Mouse (Mus musculus): Measurements from ENCODE around the gene 0610037L13Rik. TPM values are rescaled to one million over a fixed set of nuclear protein-coding genes. Genes with fewer than 3 reads are reported as not detected.

0610037L13Rik gene
- total RNA-seq (2012; rRNA removed) (54.6 and 65.0 TPM in 2 replicates), polyA plus RNA-seq (2012; ENCODE audit: insufficient read depth in 1 of 2, insufficient read length in 2 of 2, low read depth in 1 of 2, low replicate concordance in 2 of 2, missing spikeins in 1 of 2) (10 to 100 TPM in 1 of 2 experiments, not detected in 1; 35.5 TPM)

GRCm38 (mm10) chr4:107889731-107890432 lies at the start of gene 0610037L13Rik:
TSS of gene 0610037L13Rik (plus strand) at chr4:107889813.
- peaks cover 4 to 10% of the 10 kb centered on the region in 2 experiments; a peak in 3 of 4 replicates for H3K36me3 ChIP-seq (ENCODE audit: control insufficient read depth in 1 of 2, insufficient read depth in 2 of 2, low read length in 2 of 2)
- H3K27me3 ChIP-seq (ENCODE audit: control insufficient read depth in 1 of 2, insufficient read depth in 2 of 2, low read length in 2 of 2) = no peaks in the 10 kb centered on the region

GRCm38 (mm10) chr4:107843687-107844086 lies 45.9 kb upstream of the 0610037L13Rik start:
- Histone ChIP-seq H3K9ac (ENCODE audit: control insufficient read depth, low read depth, low read length, poor library complexity, severe bottlenecking) (no peak overlapping the region), H3K36me3 (ENCODE audit: control insufficient read depth in 1 of 2, insufficient read depth in 2 of 2, low read length in 2 of 2) (peaks cover 0 to 1% of the 10 kb centered on the region in 2 experiments; a peak in 2 of 4 replicates), H3K27me3 (ENCODE audit: control insufficient read depth in 1 of 2, insufficient read depth in 2 of 2, low read length in 2 of 2) (no peaks in the 10 kb centered on the region), H3K4me1 (ENCODE audit: control insufficient read depth in 1 of 2, insufficient read depth in 2 of 2, low read length in 2 of 2) (no peaks in the 10 kb centered on the region), H3K4me3 (ENCODE audit: control insufficient read depth in 1 of 2, insufficient read depth in 1 of 2, low read depth in 2 of 2, low read length in 2 of 2) (no peak overlapping the region), H3K79me2 (ENCODE audit: control insufficient read depth, insufficient read depth, low read length, poor library complexity) (no peaks in the 10 kb centered on the region), H3K27ac (ENCODE audit: control insufficient read depth, low read depth, low read length) (no peak overlapping the region), H3K9me3 (replicated peaks; ENCODE audit: insufficient read depth, low read length) (no peaks in the 10 kb centered on the region)
- TF ChIP-seq HCFC1 (IDR thresholded peaks at IDR 0.05; ENCODE audit: low read depth, low read length) = no peak
- no peak for TF ChIP-seq SIN3A (IDR thresholded peaks at IDR 0.05; ENCODE audit: low read length)
- no peak for TF ChIP-seq KAT2A (conservative IDR thresholded peaks at IDR 0.05; ENCODE audit: low read depth, low read length)
- TF ChIP-seq GABPA (IDR thresholded peaks at IDR 0.05; ENCODE audit: low read depth, low read length) = no peak
- no peak for TF ChIP-seq ETS1 (IDR thresholded peaks at IDR 0.05; ENCODE audit: low read depth, low read length)
- no peak for TF ChIP-seq CTCF (IDR thresholded peaks at IDR 0.05 in 2 of 3, conservative IDR thresholded peaks at IDR 0.05 in 1 of 3; ENCODE audit: control insufficient read depth in 1 of 3, insufficient read depth in 1 of 3, low read depth in 2 of 3, low read length in 3 of 3, poor library complexity in 1 of 3, severe bottlenecking in 1 of 3)
- TF ChIP-seq NRF1 (IDR thresholded peaks at IDR 0.05; ENCODE audit: insufficient read depth, low read depth, low read length, poor library complexity, severe bottlenecking) = no peak
- no peak for TF ChIP-seq POLR2AphosphoS5 (IDR thresholded peaks at IDR 0.05; ENCODE audit: borderline replicate concordance, low read depth, low read length)
- no peak for TF ChIP-seq BHLHE40 (IDR thresholded peaks at IDR 0.05; ENCODE audit: borderline replicate concordance, low read depth, low read length)
- no peak for TF ChIP-seq RAD21 (IDR thresholded peaks at IDR 0.05; ENCODE audit: low read depth, low read length)
- no peak for TF ChIP-seq TCF12 (IDR thresholded peaks at IDR 0.05; ENCODE audit: low read depth, low read length)
- TF ChIP-seq MYC (IDR thresholded peaks at IDR 0.05; ENCODE audit: low read depth, low read length) = no peak
- no peak for TF ChIP-seq TBP (IDR thresholded peaks at IDR 0.05; ENCODE audit: low read depth, low read length)
- TF ChIP-seq POLR2A (IDR thresholded peaks at IDR 0.05; ENCODE audit: control insufficient read depth in 1 of 2, insufficient read depth in 1 of 2, low read depth in 1 of 2, low read length in 2 of 2, poor library complexity in 1 of 2) = no peak
- DNase-seq (ENCODE audit: low read depth, low spot score) = no peak

More at GRCm38 (mm10) chr4:107889731-107890432, at the start of gene 0610037L13Rik:
- peak within 1 kb of the TSS; percentile 89 for H3K27ac ChIP-seq (ENCODE audit: control insufficient read depth, low read depth, low read length)
- peak within 1 kb of the TSS; percentile 84 for H3K9ac ChIP-seq (ENCODE audit: control insufficient read depth, low read depth, low read length, poor library complexity, severe bottlenecking)
- H3K4me1 ChIP-seq (ENCODE audit: control insufficient read depth in 1 of 2, insufficient read depth in 2 of 2, low read length in 2 of 2) = peaks cover 0 to 11% of the 10 kb centered on the region in 2 experiments; a peak in 1 of 4 replicates
- H3K4me3 ChIP-seq (ENCODE audit: control insufficient read depth in 1 of 2, insufficient read depth in 1 of 2, low read depth in 2 of 2, low read length in 2 of 2) = peak within 1 kb of the TSS; percentile 70 to 89
- no peaks in the 10 kb centered on the region; the same call in 1 of the 2 replicates for H3K79me2 ChIP-seq (ENCODE audit: control insufficient read depth, insufficient read depth, low read length, poor library complexity)
- TF ChIP-seq ETS1 (IDR thresholded peaks at IDR 0.05; ENCODE audit: low read depth, low read length) (peak; percentile 49; the same call in 1 of the 2 replicates), UBTF (IDR thresholded peaks at IDR 0.05; ENCODE audit: borderline replicate concordance, insufficient read depth, low read depth, low read length) (no peak), POLR2AphosphoS5 (IDR thresholded peaks at IDR 0.05; ENCODE audit: borderline replicate concordance, low read depth, low read length) (no peak), POLR2AphosphoS2 (IDR thresholded peaks at IDR 0.05; ENCODE audit: low read length) (peak; percentile 65; the same call in 1 of the 2 replicates), MYC (IDR thresholded peaks at IDR 0.05; ENCODE audit: low read depth, low read length) (peak; percentile 74; the same call in 1 of the 2 replicates), TAL1 (IDR thresholded peaks at IDR 0.05; ENCODE audit: low read length) (no peak), NRF1 (IDR thresholded peaks at IDR 0.05; ENCODE audit: insufficient read depth, low read depth, low read length, poor library complexity, severe bottlenecking) (peak; percentile 85), USF1 (IDR thresholded peaks at IDR 0.05; ENCODE audit: low read depth, low read length) (no peak), GABPA (IDR thresholded peaks at IDR 0.05; ENCODE audit: low read depth, low read length) (no peak), RAD21 (IDR thresholded peaks at IDR 0.05; ENCODE audit: low read depth, low read length) (no peak), BHLHE40 (IDR thresholded peaks at IDR 0.05; ENCODE audit: borderline replicate concordance, low read depth, low read length) (no peak), MAX (IDR thresholded peaks at IDR 0.05; ENCODE audit: low read length) (peak; percentile 84), ZC3H11A (IDR thresholded peaks at IDR 0.05; ENCODE audit: low read depth, low read length) (no peak), ZMIZ1 (IDR thresholded peaks at IDR 0.05; ENCODE audit: low read depth, low read length) (peak; percentile 61; the same call in 1 of the 2 replicates), CHD1 (IDR thresholded peaks at IDR 0.05; ENCODE audit: low read depth, low read length) (no peak), CTCF (IDR thresholded peaks at IDR 0.05 in 2 of 3, conservative IDR thresholded peaks at IDR 0.05 in 1 of 3; ENCODE audit: control insufficient read depth in 1 of 3, insufficient read depth in 1 of 3, low read depth in 2 of 3, low read length in 3 of 3, poor library complexity in 1 of 3, severe bottlenecking in 1 of 3) (0 out of 6 replicates have a peak, but pooled peaks of 1 of the 3 experiments have one; percentile 0), POLR2A (IDR thresholded peaks at IDR 0.05; ENCODE audit: control insufficient read depth in 1 of 2, insufficient read depth in 1 of 2, low read depth in 1 of 2, low read length in 2 of 2, poor library complexity in 1 of 2) (peak; percentile 61 to 80; a peak in 3 of 4 replicates), TBP (IDR thresholded peaks at IDR 0.05; ENCODE audit: low read depth, low read length) (peak; percentile 81), ZNF384 (IDR thresholded peaks at IDR 0.05; ENCODE audit: low read depth, low read length) (no peak), HCFC1 (IDR thresholded peaks at IDR 0.05; ENCODE audit: low read depth, low read length) (peak; percentile 84), TCF12 (IDR thresholded peaks at IDR 0.05; ENCODE audit: low read depth, low read length) (peak; percentile 27), SIN3A (IDR thresholded peaks at IDR 0.05; ENCODE audit: low read length) (no peak; the same call in 1 of the 2 replicates), MXI1 (IDR thresholded peaks at IDR 0.05; ENCODE audit: low read depth, low read length) (peak; percentile 75), RCOR1 (IDR thresholded peaks at IDR 0.05; ENCODE audit: low read depth, low read length) (0 out of 2 replicates have a peak, but pooled peaks have one; percentile 26), E2F4 (IDR thresholded peaks at IDR 0.05; ENCODE audit: borderline replicate concordance, low read depth, low read length) (0 out of 2 replicates have a peak, but pooled peaks have one; percentile 41), SMC3 (IDR thresholded peaks at IDR 0.05; ENCODE audit: low read depth, low read length) (no peak), NELFE (IDR thresholded peaks at IDR 0.05; ENCODE audit: low read depth, low read length) (peak; percentile 80), ELF1 (IDR thresholded peaks at IDR 0.05; ENCODE audit: low read depth, low read length) (peak; percentile 87), KAT2A (conservative IDR thresholded peaks at IDR 0.05; ENCODE audit: low read depth, low read length) (peak; percentile 56), JUND (IDR thresholded peaks at IDR 0.05; ENCODE audit: low read depth, low read length) (no peak), MAZ (IDR thresholded peaks at IDR 0.05; ENCODE audit: low read depth, low read length) (peak; percentile 61; the same call in 1 of the 2 replicates)
- DNase-seq (ENCODE audit: low read depth, low spot score) = peak; percentile 99
- H3K9me3 ChIP-seq (replicated peaks; ENCODE audit: insufficient read depth, low read length) = no peaks in the 10 kb centered on the region
